Mouse (Mus musculus) embryonic facial prominence, embryonic 11.5 days (tissue): ENCODE results near the gene Foxn3. TPM values are rescaled to one million over a fixed set of nuclear protein-coding genes. Genes with fewer than 3 reads are reported as not detected.

ENCODE experiments used
- ATAC-seq: fragments of 200-750 bp; cut with Nextera tagmentation; replicated peaks from 2 replicates; pipeline ENCODE4 v1.8.0; 2017; ENCODE audit warnings: low read depth; ENCODE audit not compliant: insufficient number of reproducible peaks, low FRiP score, low TSS enrichment
- DNase-seq: peaks from one replicate; pipeline ENCODE4 v3.0.0-alpha.2; 2015; ENCODE audit warnings: low spot score
- H3K27ac ChIP-seq: fragments of 300-500 bp; sonication (generic); replicated peaks from 2 replicates; pipeline ENCODE4 v1.5.1; 2014; ENCODE audit warnings: mild to moderate bottlenecking, low read depth, low read length, control low read depth
- H3K27me3 ChIP-seq: fragments of 300-500 bp; sonication (generic); 2 replicates; pipeline ENCODE4 v1.6.1; 2014; ENCODE audit warnings: mild to moderate bottlenecking, low read length, moderate library complexity, mixed read lengths; ENCODE audit not compliant: control insufficient read depth, insufficient read depth
- H3K36me3 ChIP-seq: fragments of 300-500 bp; sonication (generic); replicated peaks from 2 replicates; pipeline ENCODE4 v1.6.1; 2014; ENCODE audit warnings: low read depth, mild to moderate bottlenecking, low read length, moderate library complexity, mixed read lengths; ENCODE audit not compliant: control insufficient read depth, insufficient read depth
- H3K4me1 ChIP-seq: fragments of 300-500 bp; sonication (generic); 2 replicates; pipeline ENCODE4 v1.6.1; 2014; ENCODE audit warnings: low read length, mixed read lengths; ENCODE audit not compliant: control insufficient read depth, insufficient read depth
- H3K4me2 ChIP-seq: fragments of 300-500 bp; sonication (generic); 2 replicates; pipeline ENCODE4 v1.6.1; 2014; ENCODE audit warnings: low read depth, mild to moderate bottlenecking, control low read depth, low read length, moderate library complexity
- H3K4me3 ChIP-seq: fragments of 300-500 bp; sonication (generic); 2 replicates; pipeline ENCODE4 v1.5.1; 2014; ENCODE audit warnings: low read depth, low read length, control low read depth
- H3K9ac ChIP-seq: fragments of 300-500 bp; sonication (generic); replicated peaks from 2 replicates; pipeline ENCODE4 v1.6.1; 2014; ENCODE audit warnings: mild to moderate bottlenecking, control low read depth, low read length
- H3K9me3 ChIP-seq: fragments of 300-500 bp; sonication (generic); replicated peaks from 2 replicates; pipeline ENCODE4 v1.6.1; 2016; ENCODE audit warnings: mild to moderate bottlenecking, low read length, inconsistent platforms, mixed read lengths; ENCODE audit not compliant: control insufficient read depth
- WGBS: fragments of 180-500 bp; shearing (Covaris S2); extraction: QIAGEN DNeasy Blood & Tissue Kit; methylation state at CpG from one replicate; pipeline ENCODE4 v1.1.7; 2014; 5-methylcytosine and 5-hydroxymethylcytosine counted together
- polyA plus RNA-seq: library from polyadenylated mRNA; unstranded; fragments of >200 nt; fragmentation: Nextera tagmentation; extraction: Ambion mirVana; gene quantifications from 2 replicates; pipeline ENCODE4 v1.2.1, GENCODE M21; 2014

Gene Foxn3
- polyA plus RNA-seq, 1 experiment from 2014 or later, result 80.5 TPM

DNA sequence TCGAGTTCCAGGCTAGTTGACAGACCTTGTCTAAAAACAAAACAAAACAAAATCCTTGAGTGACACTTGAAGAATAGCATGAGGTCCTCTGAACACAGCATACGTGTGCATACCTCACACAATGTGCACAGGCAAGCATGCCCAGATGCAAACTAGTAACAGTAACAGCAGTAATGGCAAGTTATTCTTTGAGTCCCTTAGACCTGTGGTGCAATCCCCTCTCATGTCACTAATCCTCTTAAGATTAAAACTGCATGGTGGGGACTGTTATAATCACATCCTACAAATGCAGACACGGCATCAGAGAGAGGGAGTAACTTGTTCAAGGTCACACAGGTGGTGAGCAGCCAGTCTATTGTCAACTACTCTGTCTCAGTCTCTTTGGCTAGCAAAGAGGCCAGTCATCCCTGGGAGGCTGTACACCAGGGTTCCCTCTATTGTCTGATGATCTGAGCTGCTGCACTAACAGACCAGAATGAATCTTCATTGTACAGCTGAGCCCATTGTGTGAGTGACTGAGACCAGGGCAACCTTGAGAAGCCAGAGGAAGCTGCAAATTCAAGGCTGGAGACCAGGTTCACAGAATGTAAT, 383.1 kb downstream of the Foxn3 start:
- Histone ChIP-seq H3K9ac (no peak overlapping the region), H3K9me3 (no peaks in the 10 kb centered on the region), H3K4me1 (no peaks in the 10 kb centered on the region), H3K36me3 (no peaks in the 10 kb centered on the region), H3K27ac (no peak overlapping the region), H3K4me2 (no peak overlapping the region), H3K4me3 (no peak overlapping the region), H3K27me3 (no peaks in the 10 kb centered on the region)
- DNase-seq, result no peak
- no peak for ATAC-seq
- 65% methylated on average over 3 of the region's 3 CpGs for WGBS

DNA sequence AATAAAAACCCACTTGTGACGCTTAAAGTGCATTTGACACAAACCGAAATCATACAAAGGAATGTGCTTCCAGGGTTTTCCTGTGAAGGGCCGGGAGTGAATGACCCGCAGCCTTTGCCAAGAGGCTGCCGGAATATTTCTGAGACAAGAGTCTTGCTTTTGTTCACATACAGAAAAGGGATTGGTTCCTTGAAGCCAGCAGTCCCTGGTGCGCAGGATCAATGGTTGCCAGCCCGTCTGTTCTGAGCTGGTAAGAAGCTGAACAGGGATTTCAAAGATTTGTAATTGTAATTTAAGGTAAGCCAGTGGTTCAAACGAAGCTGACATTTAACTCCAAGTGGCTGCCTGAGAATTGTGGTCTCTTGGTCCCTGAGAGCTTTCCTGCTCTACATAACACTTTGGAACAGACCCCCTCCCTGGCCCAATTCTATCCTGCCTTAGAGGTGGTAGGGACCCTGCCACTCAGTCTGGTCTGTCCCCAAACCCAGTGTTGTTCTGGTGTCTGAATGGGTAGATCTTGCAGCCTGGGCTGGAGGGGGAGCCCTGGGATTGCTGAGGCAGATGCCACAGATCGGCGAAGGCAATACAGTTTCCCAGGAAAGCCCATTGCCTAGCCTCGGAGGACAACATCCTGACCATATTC, 388.3 kb downstream of the Foxn3 start:
- no peak overlapping the region for H3K9ac ChIP-seq
- H3K9me3 ChIP-seq, result no peaks in the 10 kb centered on the region
- H3K4me2 ChIP-seq, result no peak overlapping the region
- H3K4me1 ChIP-seq, result no peaks in the 10 kb centered on the region
- WGBS, result 75% methylated on average over 11 of the region's 11 CpGs
- H3K27me3 ChIP-seq, result no peaks in the 10 kb centered on the region
- H3K36me3 ChIP-seq, result no peaks in the 10 kb centered on the region
- no peak overlapping the region for H3K4me3 ChIP-seq
- no peak for DNase-seq
- no peak overlapping the region for H3K27ac ChIP-seq
- ATAC-seq, result no peak

DNA sequence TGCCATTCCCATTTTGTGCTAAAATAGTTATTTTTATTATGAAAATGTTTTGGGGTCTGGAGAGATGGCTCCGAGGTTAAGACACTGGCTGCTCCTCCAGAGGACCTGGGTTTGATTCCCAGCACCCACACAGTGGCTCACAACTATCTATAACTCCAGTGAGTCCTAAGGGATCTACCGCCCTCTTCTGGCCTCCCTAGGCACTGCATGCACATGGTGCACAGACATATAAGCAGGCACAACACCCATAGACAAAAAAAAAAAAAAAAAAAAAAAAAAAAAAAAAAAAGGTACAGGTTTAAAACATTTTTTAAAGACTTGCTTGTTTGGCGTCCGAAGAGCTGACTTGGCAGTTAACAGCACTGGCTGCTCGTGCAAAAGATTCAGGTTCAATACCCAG, 391.2 kb downstream of the Foxn3 start:
- no peak overlapping the region for H3K4me2 ChIP-seq
- no peaks in the 10 kb centered on the region for H3K9me3 ChIP-seq
- H3K4me1 ChIP-seq, result no peaks in the 10 kb centered on the region
- no peak overlapping the region for H3K4me3 ChIP-seq
- H3K9ac ChIP-seq, result no peak overlapping the region
- 85% methylated on average over 5 of the region's 5 CpGs for WGBS
- ATAC-seq (no peak), DNase-seq (no peak)
- no peak overlapping the region for H3K27ac ChIP-seq
- no peaks in the 10 kb centered on the region for H3K36me3 ChIP-seq
- no peaks in the 10 kb centered on the region for H3K27me3 ChIP-seq

DNA sequence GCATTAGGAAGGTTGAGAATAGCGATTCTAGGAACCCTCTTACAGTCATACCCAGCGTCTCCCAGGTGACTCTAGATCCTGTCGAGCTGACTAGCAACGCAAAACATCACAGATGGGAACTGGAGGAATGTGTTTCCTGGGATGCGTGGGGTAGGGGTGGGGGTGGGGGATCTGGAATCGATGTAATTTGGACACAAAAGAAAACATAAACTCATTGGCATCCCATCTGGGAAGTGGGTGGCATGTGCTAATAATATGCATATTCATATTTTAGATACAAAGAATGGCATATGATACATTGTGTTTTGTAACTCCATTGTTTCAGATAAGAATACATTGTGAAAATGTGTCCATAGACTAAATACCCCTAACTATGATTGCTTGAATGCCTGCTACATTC, 393.5 kb downstream of the Foxn3 start:
- Histone ChIP-seq H3K27me3 (no peaks in the 10 kb centered on the region), H3K36me3 (no peaks in the 10 kb centered on the region), H3K9ac (no peak overlapping the region), H3K4me1 (no peaks in the 10 kb centered on the region), H3K9me3 (no peaks in the 10 kb centered on the region), H3K4me3 (no peak overlapping the region), H3K4me2 (no peak overlapping the region), H3K27ac (no peak overlapping the region)
- DNase-seq (no peak), ATAC-seq (no peak)
- WGBS, result 86% methylated on average over 6 of the region's 6 CpGs

DNA sequence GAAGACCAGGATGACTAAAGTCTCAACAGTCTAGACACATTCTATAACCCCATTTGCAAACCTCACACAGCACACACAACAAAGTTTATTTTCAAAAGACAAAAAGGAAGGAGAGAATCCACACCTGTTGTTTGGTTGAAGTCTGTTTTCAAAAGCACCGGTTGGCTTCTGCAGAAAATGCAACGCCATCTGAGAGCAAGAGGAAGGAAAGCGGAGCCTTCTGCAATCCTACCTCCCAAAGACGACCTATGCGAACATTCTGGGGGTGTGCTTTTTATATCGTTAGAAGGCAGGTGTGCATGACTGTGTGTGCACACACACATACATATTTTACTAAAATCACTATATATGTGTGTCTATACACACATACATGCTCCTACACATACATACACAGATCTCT, 397.3 kb downstream of the Foxn3 start:
- H3K27me3 ChIP-seq, result no peaks in the 10 kb centered on the region
- no peaks in the 10 kb centered on the region for H3K36me3 ChIP-seq
- no peak overlapping the region for H3K4me3 ChIP-seq
- no peaks in the 10 kb centered on the region for H3K9me3 ChIP-seq
- ATAC-seq, result no peak
- H3K9ac ChIP-seq, result no peak overlapping the region
- no peak overlapping the region for H3K27ac ChIP-seq
- H3K4me1 ChIP-seq, result no peaks in the 10 kb centered on the region
- 82% methylated on average over 6 of the region's 6 CpGs for WGBS
- DNase-seq, result no peak
- H3K4me2 ChIP-seq, result no peak overlapping the region

DNA sequence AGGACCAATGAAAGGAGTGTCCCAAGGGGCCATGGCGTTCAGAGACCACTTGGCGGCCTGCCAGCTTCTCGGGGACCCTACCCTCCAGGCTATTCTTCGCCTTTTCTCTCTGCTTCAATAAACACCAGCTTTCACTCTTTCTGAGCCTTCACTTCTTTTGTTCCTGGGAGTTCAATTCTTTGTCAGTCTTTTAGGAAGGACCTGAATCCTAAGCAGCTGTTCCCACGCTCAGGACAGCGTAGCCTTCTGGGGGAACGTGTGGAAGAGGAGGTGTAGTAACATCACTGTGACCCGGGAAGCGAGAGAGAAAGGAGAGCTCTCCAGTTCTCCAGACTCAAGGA, 400.1 kb downstream of the Foxn3 start:
- 0 out of 2 replicates have a peak, but pooled peaks have one; percentile 39 for ATAC-seq
- Histone ChIP-seq H3K9ac (no peak overlapping the region), H3K27ac (no peak overlapping the region), H3K27me3 (no peaks in the 10 kb centered on the region), H3K4me3 (no peak overlapping the region), H3K4me1 (no peaks in the 10 kb centered on the region), H3K9me3 (no peaks in the 10 kb centered on the region), H3K4me2 (no peak overlapping the region), H3K36me3 (no peaks in the 10 kb centered on the region)
- DNase-seq, result no peak
- 76% methylated on average over 9 of the region's 9 CpGs for WGBS

DNA sequence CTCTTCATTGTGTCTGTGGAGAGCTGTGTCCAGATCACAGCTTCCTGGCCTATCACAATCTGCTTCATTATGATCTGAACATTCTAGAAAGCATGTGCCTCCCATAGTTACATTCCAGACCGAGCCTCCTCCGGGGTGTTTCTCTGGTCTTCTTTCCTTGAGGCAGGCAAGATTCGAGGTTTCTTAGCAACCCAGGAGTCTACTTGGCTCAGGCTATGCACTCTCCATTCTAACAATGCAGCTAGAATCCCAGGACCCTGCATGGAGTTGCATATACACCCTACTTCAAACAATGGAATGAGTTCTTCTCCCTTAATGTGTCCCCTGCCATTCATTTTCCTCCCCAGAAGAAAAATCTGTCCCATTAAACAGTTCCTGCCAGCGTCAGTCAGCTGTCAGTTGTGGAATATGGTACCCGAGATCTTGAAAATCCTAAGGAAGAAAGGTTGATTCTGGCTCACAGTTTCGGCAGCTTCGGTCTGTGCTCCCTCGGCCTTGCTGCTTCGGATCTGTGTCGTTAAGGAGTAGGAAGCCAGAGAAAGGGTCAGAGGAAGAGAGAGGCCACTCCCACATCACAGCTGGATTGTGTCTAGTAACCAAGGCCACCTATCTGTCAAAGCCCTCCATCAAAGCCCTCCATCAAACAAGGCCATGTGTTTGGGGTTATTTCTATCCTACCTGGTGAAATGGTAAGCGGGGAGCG, 400.6 kb downstream of the Foxn3 start:
- Histone ChIP-seq H3K4me2 (no peak overlapping the region), H3K4me3 (no peak overlapping the region), H3K4me1 (no peaks in the 10 kb centered on the region), H3K36me3 (no peaks in the 10 kb centered on the region), H3K9ac (no peak overlapping the region), H3K27me3 (no peaks in the 10 kb centered on the region), H3K27ac (no peak overlapping the region), H3K9me3 (no peaks in the 10 kb centered on the region)
- DNase-seq (no peak), ATAC-seq (no peak)
- WGBS, result 81% methylated on average over 12 of the region's 12 CpGs

DNA sequence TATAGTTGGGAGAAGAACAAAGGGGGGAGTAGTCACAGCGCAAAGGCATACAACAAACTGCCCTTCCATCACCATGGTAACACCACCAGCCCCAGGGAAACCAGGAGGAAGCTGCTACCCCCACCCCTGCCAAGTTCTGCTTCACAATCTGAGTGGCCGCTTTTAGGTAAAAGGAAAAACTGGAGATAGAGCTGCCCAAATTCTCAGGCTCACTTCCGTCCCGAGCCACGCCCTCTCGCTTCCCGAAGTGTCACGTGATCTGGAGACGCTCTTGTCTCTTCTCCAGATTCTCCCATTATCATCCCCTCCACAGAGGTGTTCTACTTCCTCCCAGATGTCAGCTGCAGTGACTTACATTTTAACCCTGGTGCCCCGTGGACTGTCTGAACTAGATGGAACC, 401.2 kb downstream of the Foxn3 start:
- ATAC-seq (no peak), DNase-seq (no peak)
- 80% methylated on average over 10 of the region's 10 CpGs for WGBS
- Histone ChIP-seq H3K27me3 (no peaks in the 10 kb centered on the region), H3K4me3 (no peak overlapping the region), H3K27ac (no peak overlapping the region), H3K4me2 (no peak overlapping the region), H3K9me3 (no peaks in the 10 kb centered on the region), H3K4me1 (no peaks in the 10 kb centered on the region), H3K9ac (no peak overlapping the region), H3K36me3 (no peaks in the 10 kb centered on the region)
